Mouse (Mus musculus): Measurements from ENCODE around the gene Supt3. TPM values are rescaled to one million over a fixed set of nuclear protein-coding genes. Genes with fewer than 3 reads are reported as not detected.

The Supt3 gene
- 28.3 TPM for polyA plus RNA-seq (2017; shearing (Covaris generic))

GRCm38 (mm10) chr17:44776738-44777270 is at the start of gene Supt3:
Supt3 (plus strand) TSS chr17:44777152.

GRCm38 (mm10) chr17:44814508-44815175 is 37.7 kb downstream of the Supt3 start, which contains the start of gene Runx2:
Runx2 (minus strand) TSS chr17:44814797.

Other genes with a start within 250 kb of the Supt3 start
- 4.8 TPM for gene Runx2, start 37.6 kb downstream of the Supt3 start, polyA plus RNA-seq (2017; shearing (Covaris generic))

All from CD4-positive, CD25-positive, alpha-beta regulatory T cell (primary cell).